Mouse (Mus musculus) forebrain, embryonic 16.5 days (tissue): Measurements from ENCODE around the gene Icosl. TPM values are rescaled to one million over a fixed set of nuclear protein-coding genes. Genes with fewer than 3 reads are reported as not detected.
A peak's percentile ranks its signal among the peaks of the same experiment; 100 is the strongest.
"Not testable (repeated sequence)": the region's sequence is repeated elsewhere in the genome, so short reads cannot be mapped to it uniquely, and the experiment has no call there.

ENCODE experiments used
- ATAC-seq: fragments of 200-750 bp; cut with Nextera tagmentation; 2 replicates; pipeline ENCODE4 v1.8.0; 2017; ENCODE audit warnings: mild to moderate bottlenecking, moderate library complexity
- H3K27ac ChIP-seq: fragments of 300-500 bp; sonication (generic); 2 replicates; pipeline ENCODE4 v1.5.1; 2014; ENCODE audit warnings: low read length, control low read depth
- H3K27me3 ChIP-seq: fragments of 300-500 bp; sonication (generic); replicated peaks from 2 replicates; pipeline ENCODE4 v1.6.1; 2014; ENCODE audit warnings: low read length; ENCODE audit not compliant: control insufficient read depth, insufficient read depth
- H3K36me3 ChIP-seq: fragments of 300-500 bp; sonication (generic); 2 replicates; pipeline ENCODE4 v1.6.1; 2014; ENCODE audit not compliant: control insufficient read depth, insufficient read depth
- H3K4me1 ChIP-seq: fragments of 300-500 bp; sonication (generic); replicated peaks from 2 replicates; pipeline ENCODE4 v1.6.1; 2014; ENCODE audit warnings: low read length; ENCODE audit not compliant: control insufficient read depth, insufficient read depth
- H3K4me2 ChIP-seq: fragments of 300-500 bp; sonication (generic); 2 replicates; pipeline ENCODE4 v1.6.1; 2014; ENCODE audit warnings: mild to moderate bottlenecking, low read length, control low read depth
- H3K4me3 ChIP-seq: fragments of 300-500 bp; sonication (generic); replicated peaks from 2 replicates; pipeline ENCODE4 v1.5.1; 2014; ENCODE audit warnings: mild to moderate bottlenecking, low read length, control low read depth
- H3K9ac ChIP-seq: fragments of 300-500 bp; sonication (generic); replicated peaks from 2 replicates; pipeline ENCODE4 v1.6.1; 2014; ENCODE audit warnings: low read depth, low read length, control low read depth
- H3K9me3 ChIP-seq: fragments of 300-500 bp; sonication (generic); 2 replicates; pipeline ENCODE4 v1.6.1; 2016; ENCODE audit warnings: low read length; ENCODE audit not compliant: control insufficient read depth
- WGBS: fragments of 180-500 bp; shearing (Covaris S2); extraction: QIAGEN DNeasy Blood & Tissue Kit; methylation state at CpG from one replicate; pipeline ENCODE4 v1.1.7; 2014; 5-methylcytosine and 5-hydroxymethylcytosine counted together
- polyA plus RNA-seq: library from polyadenylated mRNA; unstranded; fragments of >200 nt; fragmentation: Nextera tagmentation; extraction: Ambion mirVana; gene quantifications from 2 replicates; pipeline ENCODE4 v1.2.1, GENCODE M21; 2015

Gene Icosl
- polyA plus RNA-seq, 1 experiment from 2014 or later, result 0.38 TPM

- Histone ChIP-seq H3K27ac (no peak overlapping the region), H3K36me3 (no peaks in the 10 kb centered on the region), H3K4me2 (peak overlapping the region; percentile 20), H3K9me3 (no peaks in the 10 kb centered on the region), H3K9ac (no peak overlapping the region), H3K4me1 (no peaks in the 10 kb centered on the region), H3K27me3 (no peaks in the 10 kb centered on the region), H3K4me3 (no peak overlapping the region)
- WGBS, result 36% methylated on average over 16 of the region's 16 CpGs
- ATAC-seq, result peak; percentile 72
These were observed 32.1 kb downstream of the Icosl start for GRCm38 (mm10) chr10:78100989-78101780.

GRCm38 (mm10) chr10:78104555-78105490 is 35.7 kb downstream of the Icosl start:
- Histone ChIP-seq H3K27ac (peak overlapping the region; percentile 11), H3K4me2 (peak overlapping the region; percentile 16; the same call in 1 of the 2 replicates)

GRCm38 (mm10) chr10:78105548-78105947 is 36.4 kb downstream of the Icosl start:
- peak; percentile 51; the same call in 1 of the 2 replicates for ATAC-seq
- Histone ChIP-seq H3K27me3 (no peaks in the 10 kb centered on the region), H3K4me1 (no peaks in the 10 kb centered on the region), H3K36me3 (no peaks in the 10 kb centered on the region), H3K4me2 (peak overlapping the region; percentile 16; the same call in 1 of the 2 replicates), H3K9ac (no peak overlapping the region), H3K9me3 (no peaks in the 10 kb centered on the region), H3K27ac (peak overlapping the region; percentile 5; the same call in 1 of the 2 replicates), H3K4me3 (no peak overlapping the region)
- WGBS, result 60% methylated on average over 12 of the region's 12 CpGs

More at GRCm38 (mm10) chr10:78104555-78105490, 35.7 kb downstream of the Icosl start:
- Histone ChIP-seq H3K4me1 (no peaks in the 10 kb centered on the region), H3K27me3 (no peaks in the 10 kb centered on the region), H3K4me3 (no peak overlapping the region), H3K36me3 (no peaks in the 10 kb centered on the region), H3K9me3 (no peaks in the 10 kb centered on the region), H3K9ac (no peak overlapping the region)
- peak; percentile 73 for ATAC-seq
- 55% methylated on average over 11 of the region's 11 CpGs for WGBS

DNA sequence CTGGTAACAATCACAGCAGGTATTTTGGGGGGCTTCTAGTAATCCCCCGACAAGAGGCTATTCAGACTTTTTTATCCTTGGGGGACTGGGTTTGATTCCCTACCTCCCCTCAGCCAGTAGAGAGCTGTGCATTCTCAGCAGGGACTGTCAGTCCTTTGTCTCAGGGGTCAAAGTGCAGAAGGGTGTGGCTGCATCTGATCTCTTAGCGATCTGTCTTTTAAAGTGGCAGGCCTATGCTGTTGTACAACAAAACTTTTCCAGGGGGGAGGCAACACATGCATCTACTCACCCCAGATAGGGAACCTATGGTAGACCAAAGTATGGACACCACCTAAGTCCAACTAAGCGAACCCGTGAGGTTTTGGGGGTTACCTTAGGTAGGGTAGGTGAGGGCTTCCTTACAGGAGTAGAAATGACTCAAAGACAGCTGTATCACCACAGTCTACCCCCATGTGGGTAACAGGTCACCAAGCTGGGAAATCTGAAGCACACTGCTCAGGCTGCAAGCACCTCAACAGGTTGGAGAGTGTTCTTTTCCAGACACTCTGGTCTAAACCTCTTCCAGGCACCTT is 45.5 kb downstream of the Icosl start:
- Histone ChIP-seq H3K9ac (no peak overlapping the region), H3K4me3 (no peak overlapping the region), H3K27me3 (no peaks in the 10 kb centered on the region), H3K4me2 (no peak overlapping the region), H3K4me1 (no peaks in the 10 kb centered on the region), H3K9me3 (no peaks in the 10 kb centered on the region), H3K36me3 (no peaks in the 10 kb centered on the region), H3K27ac (no peak overlapping the region)
- no peak for ATAC-seq
- WGBS, result 59% methylated on average over 4 of the region's 4 CpGs

DNA sequence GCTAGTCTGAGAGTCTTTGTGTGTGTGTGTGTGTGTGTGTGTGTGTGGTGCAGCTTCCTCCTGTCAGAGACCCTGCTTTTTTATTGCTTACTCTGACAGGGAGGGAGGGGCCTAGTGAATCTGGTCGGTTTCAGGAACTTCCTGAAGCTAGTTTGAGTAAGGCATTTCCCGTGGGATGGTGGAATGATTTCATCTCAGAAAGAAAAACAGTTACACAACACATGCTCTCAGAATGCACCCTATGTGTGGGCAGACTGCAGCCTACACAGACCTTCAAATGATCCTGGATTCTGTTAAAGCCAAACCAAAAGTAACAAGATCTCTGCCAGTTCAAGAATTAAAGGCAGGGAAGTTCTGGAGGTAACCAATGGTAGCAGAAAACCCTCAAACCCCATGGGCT is 46.1 kb downstream of the Icosl start:
- H3K4me3 ChIP-seq, result no peak overlapping the region
- no peaks in the 10 kb centered on the region for H3K36me3 ChIP-seq
- no peak overlapping the region for H3K4me2 ChIP-seq
- ATAC-seq, result no peak
- no peaks in the 10 kb centered on the region for H3K27me3 ChIP-seq
- no peak overlapping the region for H3K9ac ChIP-seq
- no peak overlapping the region for H3K27ac ChIP-seq
- 80% methylated on average over 2 of the region's 2 CpGs for whole genome bisulfite sequencing
- no peaks in the 10 kb centered on the region for H3K4me1 ChIP-seq
- no peaks in the 10 kb centered on the region for H3K9me3 ChIP-seq

DNA sequence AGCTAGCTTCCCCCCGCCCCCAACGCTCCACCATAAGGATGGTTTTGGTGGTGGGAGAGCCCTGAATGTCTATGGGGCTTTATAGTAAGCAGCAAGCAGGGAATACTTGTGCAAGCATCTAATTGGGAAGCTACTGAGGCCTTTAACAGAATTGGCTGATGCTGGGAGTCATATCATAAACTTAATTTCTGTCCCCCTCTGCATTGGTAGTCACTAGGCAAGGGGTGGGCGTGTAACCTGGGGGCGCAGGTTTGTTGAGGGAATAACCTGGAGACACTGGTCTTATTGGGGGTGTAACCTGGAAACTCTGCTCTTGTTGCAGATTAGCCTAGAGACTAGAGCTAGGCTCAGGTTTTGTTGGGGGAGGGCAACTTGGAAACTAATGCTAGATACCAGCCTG is 50.3 kb downstream of the Icosl start:
- no peak overlapping the region for H3K4me2 ChIP-seq
- H3K27me3 ChIP-seq, result no peaks in the 10 kb centered on the region
- no peak overlapping the region for H3K9ac ChIP-seq
- no peak overlapping the region for H3K27ac ChIP-seq
- H3K4me3 ChIP-seq, result no peak overlapping the region
- H3K9me3 ChIP-seq, result no peaks in the 10 kb centered on the region
- H3K36me3 ChIP-seq, result no peaks in the 10 kb centered on the region
- no peaks in the 10 kb centered on the region for H3K4me1 ChIP-seq
- 94% methylated on average over 4 of the region's 4 CpGs for WGBS
- ATAC-seq, result no peak

GRCm38 (mm10) chr10:78124137-78124536 is 55.0 kb downstream of the Icosl start:
- not testable (repeated sequence) for H3K9me3 ChIP-seq, H3K27ac ChIP-seq, H3K9ac ChIP-seq, H3K4me2 ChIP-seq, H3K27me3 ChIP-seq, H3K4me1 ChIP-seq, ATAC-seq, H3K4me3 ChIP-seq, H3K36me3 ChIP-seq
- 75% methylated on average over 6 of the region's 6 CpGs for WGBS

GRCm38 (mm10) chr10:78125061-78125460 is 56.0 kb downstream of the Icosl start:
- H3K27ac ChIP-seq, ATAC-seq, H3K27me3 ChIP-seq, H3K9me3 ChIP-seq, H3K4me2 ChIP-seq, H3K36me3 ChIP-seq, H3K9ac ChIP-seq, H3K4me3 ChIP-seq, H3K4me1 ChIP-seq: not testable (repeated sequence)
- 86% methylated on average over 8 of the region's 8 CpGs for WGBS

- Histone ChIP-seq H3K36me3 (no peaks in the 10 kb centered on the region), H3K27me3 (no peaks in the 10 kb centered on the region), H3K27ac (no peak overlapping the region), H3K4me3 (no peak overlapping the region), H3K4me1 (0 out of 2 replicates have a peak, but pooled peaks cover 3% of the 10 kb centered on the region), H3K9me3 (no peaks in the 10 kb centered on the region), H3K4me2 (no peak overlapping the region), H3K9ac (no peak overlapping the region)
- ATAC-seq, result no peak
- 92% methylated on average over 5 of the region's 5 CpGs for WGBS
These were observed 57.2 kb downstream of the Icosl start for GRCm38 (mm10) chr10:78126311-78126710.
